19 mouse cellular contexts compared by ENCODE assay signal in the genomic region with DNA sequence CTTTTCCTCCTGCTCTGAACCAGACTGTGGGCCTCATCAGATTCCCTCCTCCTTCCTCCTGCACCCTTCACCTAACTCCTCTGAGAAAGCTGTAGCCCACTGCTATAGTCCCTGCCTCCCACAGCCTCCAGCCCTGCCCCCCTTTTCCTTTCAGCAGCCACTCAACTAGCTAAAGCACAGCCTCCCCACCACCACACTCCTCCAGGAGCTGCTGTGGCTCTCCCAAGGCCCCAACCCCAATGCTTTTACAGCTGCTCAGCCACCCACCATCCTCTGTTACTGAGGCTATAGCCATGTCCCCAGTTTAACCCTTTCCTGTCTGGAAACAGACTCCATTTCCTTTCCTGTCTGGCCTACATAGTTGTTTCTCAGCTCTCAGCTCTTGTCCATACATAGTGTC. TPM values are rescaled to one million over a fixed set of nuclear protein-coding genes. Genes with fewer than 3 reads are reported as not detected.
A peak's percentile ranks its signal among the peaks of the same experiment; 100 is the strongest.
DNase-seq lines count a peak whose midpoint lies in the region; ATAC-seq lines count a peak whose summit lies in the region.
"Had no signal": no experiment of that assay in that cellular context is flagged by ENCODE, and none has a peak within 500 bp of the region (broad histone marks: within the 10 kb centered on the region; RNA-seq: fewer than 3 reads in every experiment).

No protein-coding gene starts in this region.

- H3K4me1 ChIP-seq in kidney, embryonic 14.5 days (ENCODE audit: control insufficient read depth, insufficient read depth, low read length) = no peaks in the 10 kb centered on the region
- H3K4me1 ChIP-seq in midbrain, embryonic 11.5 days (ENCODE audit: control insufficient read depth, insufficient read depth, low read length) = no peaks in the 10 kb centered on the region
- H3K4me1 ChIP-seq in midbrain, embryonic 15.5 days = no peaks in the 10 kb centered on the region
- no peaks in the 10 kb centered on the region for H3K4me1 ChIP-seq in embryonic facial prominence, embryonic 11.5 days (ENCODE audit: control insufficient read depth, insufficient read depth, low read length)
- H3K4me1 ChIP-seq: forebrain, embryonic 13.5 days; liver, embryonic 15.5 days; neural tube, embryonic 13.5 days had no signal

- no peaks in the 10 kb centered on the region for H3K27me3 ChIP-seq in kidney, embryonic 14.5 days (ENCODE audit: control insufficient read depth, insufficient read depth, low read length)
- no peaks in the 10 kb centered on the region for H3K27me3 ChIP-seq in midbrain, embryonic 11.5 days (ENCODE audit: control insufficient read depth, insufficient read depth, low read length)
- no peaks in the 10 kb centered on the region for H3K27me3 ChIP-seq in midbrain, embryonic 15.5 days (replicated peaks)
- no peaks in the 10 kb centered on the region for H3K27me3 ChIP-seq in embryonic facial prominence, embryonic 11.5 days (ENCODE audit: control insufficient read depth, insufficient read depth, low read length)
- H3K27me3 ChIP-seq: forebrain, embryonic 13.5 days; limb, embryonic 15.5 days; liver, embryonic 15.5 days; neural tube, embryonic 13.5 days had no signal

- no peak overlapping the region for H3K4me3 ChIP-seq in kidney, embryonic 14.5 days (ENCODE audit: low read length)
- no peak overlapping the region for H3K4me3 ChIP-seq in midbrain, embryonic 11.5 days (ENCODE audit: low read depth, low read length)
- H3K4me3 ChIP-seq in midbrain, embryonic 15.5 days = no peak overlapping the region
- H3K4me3 ChIP-seq in embryonic facial prominence, embryonic 11.5 days (ENCODE audit: low read depth, low read length) = no peak overlapping the region
- H3K4me3 ChIP-seq: erythroblast, embryonic 14.5 days; forebrain, embryonic 13.5 days; heart, embryonic 10.5 days; limb, embryonic 15.5 days; liver, embryonic 15.5 days; megakaryocyte, embryonic 14.5 days; neural tube, embryonic 13.5 days had no signal

- DNase-seq in kidney, postnatal 10 days = no peak
- peak; percentile 49 for DNase-seq in midbrain, embryonic 11.5 days (ENCODE audit: low spot score, missing footprints)
- DNase-seq in embryonic facial prominence, embryonic 11.5 days (ENCODE audit: low spot score) = peak; percentile 8
- DNase-seq: cerebellum, adult 9-11 months; kidney, adult 11 months; lung, postnatal 14 days; thymus, postnatal 14 days had no signal

- no peaks in the 10 kb centered on the region for H3K9me3 ChIP-seq in kidney, embryonic 14.5 days (ENCODE audit: control insufficient read depth, low read length)
- H3K9me3 ChIP-seq in midbrain, embryonic 11.5 days (ENCODE audit: control insufficient read depth, low read length) = no peaks in the 10 kb centered on the region
- no peaks in the 10 kb centered on the region for H3K9me3 ChIP-seq in midbrain, embryonic 15.5 days
- H3K9me3 ChIP-seq in embryonic facial prominence, embryonic 11.5 days (replicated peaks; ENCODE audit: control insufficient read depth, low read length) = no peaks in the 10 kb centered on the region
- H3K9me3 ChIP-seq: forebrain, embryonic 13.5 days; heart, embryonic 10.5 days; limb, embryonic 15.5 days; liver, embryonic 15.5 days; megakaryocyte, embryonic 14.5 days; neural tube, embryonic 13.5 days had no signal

- no peaks in the 10 kb centered on the region for H3K36me3 ChIP-seq in kidney, embryonic 14.5 days (ENCODE audit: control insufficient read depth, insufficient read depth, low read length)
- no peaks in the 10 kb centered on the region for H3K36me3 ChIP-seq in midbrain, embryonic 11.5 days (ENCODE audit: control insufficient read depth, insufficient read depth, low read length)
- no peaks in the 10 kb centered on the region for H3K36me3 ChIP-seq in midbrain, embryonic 15.5 days (replicated peaks)
- no peaks in the 10 kb centered on the region for H3K36me3 ChIP-seq in embryonic facial prominence, embryonic 11.5 days (replicated peaks; ENCODE audit: control insufficient read depth, insufficient read depth, low read depth, low read length)
- H3K36me3 ChIP-seq: heart, embryonic 10.5 days; limb, embryonic 15.5 days; liver, embryonic 15.5 days; neural tube, embryonic 13.5 days had no signal

- peak; percentile 92 for ATAC-seq in kidney, embryonic 14.5 days (ENCODE audit: low FRiP score, low TSS enrichment)
- no peak for ATAC-seq in midbrain, embryonic 11.5 days (ENCODE audit: low FRiP score)
- no peak for ATAC-seq in midbrain, embryonic 15.5 days (replicated peaks)
- peak; percentile 65; the same call in 1 of the 2 replicates for ATAC-seq in embryonic facial prominence, embryonic 11.5 days (replicated peaks; ENCODE audit: insufficient number of reproducible peaks, low FRiP score, low TSS enrichment, low read depth)
- no peak for ATAC-seq in erythroblast, adult 5-6 weeks (replicated peaks; ENCODE audit: low FRiP score, poor library complexity, severe bottlenecking)
- no peak for ATAC-seq in cerebellum, adult (ENCODE audit: insufficient number of reproducible peaks, low FRiP score, low TSS enrichment)
- ATAC-seq: forebrain, embryonic 13.5 days; hindbrain, postnatal 0 days had no signal

- H3K27ac ChIP-seq in kidney, embryonic 14.5 days (ENCODE audit: low read depth, low read length) = no peak overlapping the region
- no peak overlapping the region for H3K27ac ChIP-seq in midbrain, embryonic 11.5 days (ENCODE audit: low read depth, low read length)
- H3K27ac ChIP-seq in midbrain, embryonic 15.5 days = no peak overlapping the region
- H3K27ac ChIP-seq in embryonic facial prominence, embryonic 11.5 days (replicated peaks; ENCODE audit: low read depth, low read length) = no peak overlapping the region
- H3K27ac ChIP-seq: forebrain, embryonic 13.5 days; heart, embryonic 10.5 days; hindbrain, postnatal 0 days; limb, embryonic 15.5 days; liver, embryonic 15.5 days; neural tube, embryonic 13.5 days had no signal

- no peak overlapping the region for H3K9ac ChIP-seq in kidney, embryonic 14.5 days (ENCODE audit: low read depth, low read length)
- no peak overlapping the region for H3K9ac ChIP-seq in midbrain, embryonic 11.5 days (ENCODE audit: low read length)
- no peak overlapping the region for H3K9ac ChIP-seq in midbrain, embryonic 15.5 days
- no peak overlapping the region for H3K9ac ChIP-seq in embryonic facial prominence, embryonic 11.5 days (replicated peaks; ENCODE audit: low read length)
- H3K9ac ChIP-seq: forebrain, embryonic 13.5 days; limb, embryonic 15.5 days; liver, embryonic 15.5 days; neural tube, embryonic 13.5 days had no signal

- no peak overlapping the region for H3K4me2 ChIP-seq in kidney, embryonic 14.5 days (replicated peaks; ENCODE audit: low read depth, low read length)
- no peak overlapping the region for H3K4me2 ChIP-seq in midbrain, embryonic 11.5 days
- no peak overlapping the region for H3K4me2 ChIP-seq in midbrain, embryonic 15.5 days
- no peak overlapping the region for H3K4me2 ChIP-seq in embryonic facial prominence, embryonic 11.5 days (ENCODE audit: low read depth, low read length)
- H3K4me2 ChIP-seq: forebrain, embryonic 13.5 days; limb, embryonic 15.5 days; liver, embryonic 15.5 days; neural tube, embryonic 13.5 days had no signal

RNA-seq across cellular contexts. Expression of gene Eml6, which starts 59.3 kb away (rescaled TPM):
- polyA plus RNA-seq in kidney, embryonic 14.5 days (2014; fragmentation: Nextera tagmentation; extraction: Ambion mirVana) = 0.53 and 0.54 TPM in 2 replicates
- 1.3 and 1.4 TPM in 2 replicates for polyA plus RNA-seq in midbrain, embryonic 11.5 days (2014; fragmentation: Nextera tagmentation; extraction: Ambion mirVana)
- 6.7 and 7.7 TPM in 2 replicates for polyA plus RNA-seq in midbrain, embryonic 15.5 days (2015; fragmentation: Nextera tagmentation; extraction: Ambion mirVana)
- 0.43 and 0.50 TPM in 2 replicates for polyA plus RNA-seq in embryonic facial prominence, embryonic 11.5 days (2014; fragmentation: Nextera tagmentation; extraction: Ambion mirVana)
- total RNA-seq in erythroblast, adult 5-6 weeks (2015; ENCODE audit: low replicate concordance) = 0.19 TPM in 1 of 2 replicates, not detected in the other
- total RNA-seq in erythroblast, adult 5-6 weeks (2017; ENCODE audit: low replicate concordance) = 0.17 and 2.6 TPM in 2 replicates
- polyA plus RNA-seq: erythroblast, embryonic 14.5 days had no signal

Comparison
In these comparisons a context has a peak if more than half of its experiments do, and no peak if none do; other contexts are left out.
1. ATAC-seq: peak in kidney, embryonic 14.5 days (single experiment) and embryonic facial prominence, embryonic 11.5 days (single experiment); none in midbrain, embryonic 11.5 days (single experiment), midbrain, embryonic 15.5 days (single experiment), erythroblast, adult 5-6 weeks (single experiment) and cerebellum, adult (single experiment).